Mouse (Mus musculus) embryonic facial prominence, embryonic 11.5 days (tissue): Measurements from ENCODE around the gene Gm36864. TPM values are rescaled to one million over a fixed set of nuclear protein-coding genes. Genes with fewer than 3 reads are reported as not detected.
"Not testable (repeated sequence)": the region's sequence is repeated elsewhere in the genome, so short reads cannot be mapped to it uniquely, and the experiment has no call there.

Source experiments
- ATAC-seq: fragments of 200-750 bp; cut with Nextera tagmentation; replicated peaks from 2 replicates; pipeline ENCODE4 v1.8.0; 2017; ENCODE audit warnings: low read depth; ENCODE audit not compliant: insufficient number of reproducible peaks, low FRiP score, low TSS enrichment
- DNase-seq: peaks from one replicate; pipeline ENCODE4 v3.0.0-alpha.2; 2015; ENCODE audit warnings: low spot score
- H3K27ac ChIP-seq: fragments of 300-500 bp; sonication (generic); replicated peaks from 2 replicates; pipeline ENCODE4 v1.5.1; 2014; ENCODE audit warnings: mild to moderate bottlenecking, low read depth, low read length, control low read depth
- H3K27me3 ChIP-seq: fragments of 300-500 bp; sonication (generic); 2 replicates; pipeline ENCODE4 v1.6.1; 2014; ENCODE audit warnings: mild to moderate bottlenecking, low read length, moderate library complexity, mixed read lengths; ENCODE audit not compliant: control insufficient read depth, insufficient read depth
- H3K36me3 ChIP-seq: fragments of 300-500 bp; sonication (generic); replicated peaks from 2 replicates; pipeline ENCODE4 v1.6.1; 2014; ENCODE audit warnings: low read depth, mild to moderate bottlenecking, low read length, moderate library complexity, mixed read lengths; ENCODE audit not compliant: control insufficient read depth, insufficient read depth
- H3K4me1 ChIP-seq: fragments of 300-500 bp; sonication (generic); 2 replicates; pipeline ENCODE4 v1.6.1; 2014; ENCODE audit warnings: low read length, mixed read lengths; ENCODE audit not compliant: control insufficient read depth, insufficient read depth
- H3K4me2 ChIP-seq: fragments of 300-500 bp; sonication (generic); 2 replicates; pipeline ENCODE4 v1.6.1; 2014; ENCODE audit warnings: low read depth, mild to moderate bottlenecking, control low read depth, low read length, moderate library complexity
- H3K4me3 ChIP-seq: fragments of 300-500 bp; sonication (generic); 2 replicates; pipeline ENCODE4 v1.5.1; 2014; ENCODE audit warnings: low read depth, low read length, control low read depth
- H3K9ac ChIP-seq: fragments of 300-500 bp; sonication (generic); replicated peaks from 2 replicates; pipeline ENCODE4 v1.6.1; 2014; ENCODE audit warnings: mild to moderate bottlenecking, control low read depth, low read length
- H3K9me3 ChIP-seq: fragments of 300-500 bp; sonication (generic); replicated peaks from 2 replicates; pipeline ENCODE4 v1.6.1; 2016; ENCODE audit warnings: mild to moderate bottlenecking, low read length, inconsistent platforms, mixed read lengths; ENCODE audit not compliant: control insufficient read depth
- WGBS: fragments of 180-500 bp; shearing (Covaris S2); extraction: QIAGEN DNeasy Blood & Tissue Kit; methylation state at CpG from one replicate; pipeline ENCODE4 v1.1.7; 2014; 5-methylcytosine and 5-hydroxymethylcytosine counted together
- polyA plus RNA-seq: library from polyadenylated mRNA; unstranded; fragments of >200 nt; fragmentation: Nextera tagmentation; extraction: Ambion mirVana; gene quantifications from 2 replicates; pipeline ENCODE4 v1.2.1, GENCODE M21; 2014

The Gm36864 gene
- polyA plus RNA-seq, 1 experiment from 2014 or later, result not detected

DNA sequence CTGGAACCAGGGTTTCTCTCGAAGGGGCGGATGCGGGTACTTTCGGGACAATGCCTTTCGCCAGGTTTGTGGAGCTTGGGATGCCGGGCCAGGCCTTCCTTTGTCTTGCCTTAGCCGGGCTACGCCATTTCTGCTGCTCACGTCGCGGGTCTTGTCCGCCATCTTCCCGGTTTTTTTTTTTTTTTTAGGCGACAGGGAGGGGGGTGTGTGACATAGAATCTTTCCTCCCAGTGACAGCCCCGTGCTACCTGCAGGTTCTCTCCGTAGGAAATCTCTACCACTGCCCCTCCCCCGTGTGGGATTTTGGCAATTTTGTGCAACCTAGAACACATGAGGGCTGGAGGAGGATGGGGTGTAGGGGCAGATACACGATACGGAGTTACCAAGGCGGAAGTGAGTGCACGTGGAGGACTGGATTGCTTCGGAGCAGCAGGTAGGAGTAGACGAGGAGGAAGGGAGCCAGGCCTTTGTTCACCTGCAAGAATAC is 11.1 kb downstream of the Gm36864 start:
- ATAC-seq, result peak; percentile 26
- Histone ChIP-seq H3K4me2 (peak overlapping the region; percentile 54), H3K36me3 (peaks cover 9% of the 10 kb centered on the region), H3K27ac (peak overlapping the region; percentile 84), H3K9ac (peak overlapping the region; percentile 92), H3K4me3 (peak overlapping the region; percentile 95), H3K27me3 (no peaks in the 10 kb centered on the region), H3K4me1 (no peaks in the 10 kb centered on the region), H3K9me3 (no peaks in the 10 kb centered on the region)
- WGBS, result under 1% methylated on average over 23 of the region's 23 CpGs
- peak; percentile 63 for DNase-seq

DNA sequence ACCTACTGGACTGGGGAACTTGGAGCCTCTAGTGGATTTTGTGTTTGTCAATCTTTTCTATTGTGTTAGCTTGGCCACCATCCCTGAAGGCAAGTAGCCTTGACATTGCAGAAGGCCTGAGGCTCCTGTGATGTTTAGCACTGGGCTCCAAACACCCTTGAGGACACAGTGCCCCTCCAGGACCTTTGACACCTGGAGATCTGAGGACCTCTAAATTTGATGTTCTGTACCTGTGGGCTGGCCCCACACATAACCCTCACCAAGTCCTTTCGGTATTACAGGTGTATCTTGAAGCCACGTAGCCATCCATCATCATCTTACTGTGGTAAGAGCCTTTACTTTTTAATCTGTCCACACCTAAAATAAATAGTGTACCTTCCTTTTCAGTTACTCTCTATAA is 12.0 kb downstream of the Gm36864 start:
- H3K36me3 ChIP-seq, result peaks cover 9% of the 10 kb centered on the region
- no peak overlapping the region for H3K27ac ChIP-seq
- ATAC-seq (no peak), DNase-seq (no peak)
- no peaks in the 10 kb centered on the region for H3K9me3 ChIP-seq
- peak overlapping the region; percentile 95 for H3K4me3 ChIP-seq
- no peaks in the 10 kb centered on the region for H3K27me3 ChIP-seq
- H3K9ac ChIP-seq, result no peak overlapping the region
- WGBS, result 91% methylated on average over 2 of the region's 2 CpGs
- H3K4me2 ChIP-seq, result peak overlapping the region; percentile 54
- H3K4me1 ChIP-seq, result no peaks in the 10 kb centered on the region

DNA sequence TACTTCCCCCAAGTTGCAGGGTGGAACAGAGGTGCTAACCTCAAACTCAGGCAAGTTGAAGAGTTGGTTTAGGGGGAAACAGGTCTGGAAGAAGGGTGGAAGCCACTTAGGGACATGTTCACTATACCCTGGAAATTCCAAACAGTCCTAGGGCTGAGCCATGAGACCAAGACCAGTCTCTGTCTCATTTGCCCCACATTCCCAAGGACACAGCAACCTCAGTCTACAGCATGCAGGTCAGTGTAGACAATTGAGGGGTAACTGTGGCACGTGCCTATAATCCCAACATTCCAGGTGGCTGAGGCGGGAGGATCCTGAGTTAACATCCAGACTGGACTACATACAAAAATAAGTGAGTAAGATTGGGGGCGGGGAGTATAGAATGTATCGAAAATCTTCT is 13.3 kb downstream of the Gm36864 start:
- DNase-seq, result no peak
- H3K9ac ChIP-seq, result no peak overlapping the region
- no peak overlapping the region for H3K27ac ChIP-seq
- H3K9me3 ChIP-seq, result no peaks in the 10 kb centered on the region
- no peak for ATAC-seq
- H3K4me3 ChIP-seq, result no peak overlapping the region
- 93% methylated on average over 4 of the region's 4 CpGs for WGBS
- H3K36me3 ChIP-seq, result peaks cover 9% of the 10 kb centered on the region
- no peaks in the 10 kb centered on the region for H3K27me3 ChIP-seq
- no peaks in the 10 kb centered on the region for H3K4me1 ChIP-seq
- no peak overlapping the region for H3K4me2 ChIP-seq

DNA sequence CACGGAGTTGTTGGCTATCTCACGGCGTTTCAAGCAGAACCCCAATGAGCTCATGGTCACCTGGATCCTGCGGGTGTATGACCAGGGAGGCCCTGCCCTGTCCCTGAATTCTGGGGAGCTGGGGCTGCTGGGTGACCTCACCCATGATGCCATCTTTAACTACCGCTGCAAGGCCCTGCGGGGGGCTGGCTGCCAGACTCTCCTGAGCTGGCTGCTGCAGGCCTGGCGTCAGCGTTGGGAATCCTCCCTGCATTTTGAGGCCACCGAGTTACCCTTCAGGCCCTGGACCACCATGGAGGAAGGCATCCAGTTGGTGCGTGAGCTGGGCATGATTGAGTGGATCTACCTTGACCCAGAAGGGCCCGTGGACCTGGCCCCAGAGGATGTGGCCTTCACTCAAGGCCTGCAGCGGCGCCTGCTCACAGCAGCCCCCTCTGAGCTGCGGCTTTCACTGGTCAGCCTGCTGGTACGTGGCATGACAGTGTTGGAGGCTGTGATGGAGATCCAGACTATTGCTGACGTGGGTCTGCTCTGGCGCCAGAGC is 14.8 kb downstream of the Gm36864 start:
- not testable (repeated sequence) for H3K36me3 ChIP-seq, H3K9ac ChIP-seq, H3K27ac ChIP-seq, ATAC-seq, H3K4me3 ChIP-seq, H3K4me1 ChIP-seq, H3K27me3 ChIP-seq, H3K9me3 ChIP-seq, DNase-seq, H3K4me2 ChIP-seq
- WGBS, result 88% methylated on average over 17 of the region's 17 CpGs

DNA sequence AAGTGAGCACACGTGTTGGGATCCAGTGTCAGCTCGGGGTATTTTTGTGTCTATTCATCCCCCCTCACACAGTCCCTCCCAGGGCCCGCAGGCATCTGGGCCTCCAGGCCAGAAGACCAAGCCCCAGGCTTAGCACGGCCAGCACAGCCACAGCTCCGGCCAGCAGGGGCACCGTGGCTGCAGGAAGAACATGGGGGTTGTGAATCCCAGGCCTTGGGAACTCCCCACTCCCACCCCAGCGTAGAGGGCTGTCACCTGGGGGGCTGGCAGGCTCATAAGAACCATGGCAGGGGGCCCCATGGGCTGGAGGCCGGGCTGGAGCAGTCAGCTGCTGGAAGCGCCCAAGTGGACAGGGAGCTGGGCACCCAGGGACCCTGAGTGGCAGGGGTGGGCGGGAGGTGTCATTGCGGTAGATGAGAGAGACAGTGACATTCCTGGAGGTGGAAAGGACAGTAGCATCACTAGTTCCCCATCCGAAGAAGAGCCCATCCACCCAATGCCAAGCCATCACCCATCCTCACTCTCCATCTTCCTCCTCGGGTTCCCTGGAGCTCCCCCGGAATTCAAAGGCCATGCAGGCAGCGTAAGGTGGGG is 17.1 kb downstream of the Gm36864 start:
- Histone ChIP-seq H3K4me2 (no peak overlapping the region), H3K4me3 (no peak overlapping the region), H3K27me3 (no peaks in the 10 kb centered on the region), H3K27ac (no peak overlapping the region), H3K4me1 (no peaks in the 10 kb centered on the region), H3K9ac (no peak overlapping the region), H3K9me3 (no peaks in the 10 kb centered on the region), H3K36me3 (peaks cover 9% of the 10 kb centered on the region)
- DNase-seq (no peak), ATAC-seq (no peak)
- 69% methylated on average over 15 of the region's 15 CpGs for WGBS

DNA sequence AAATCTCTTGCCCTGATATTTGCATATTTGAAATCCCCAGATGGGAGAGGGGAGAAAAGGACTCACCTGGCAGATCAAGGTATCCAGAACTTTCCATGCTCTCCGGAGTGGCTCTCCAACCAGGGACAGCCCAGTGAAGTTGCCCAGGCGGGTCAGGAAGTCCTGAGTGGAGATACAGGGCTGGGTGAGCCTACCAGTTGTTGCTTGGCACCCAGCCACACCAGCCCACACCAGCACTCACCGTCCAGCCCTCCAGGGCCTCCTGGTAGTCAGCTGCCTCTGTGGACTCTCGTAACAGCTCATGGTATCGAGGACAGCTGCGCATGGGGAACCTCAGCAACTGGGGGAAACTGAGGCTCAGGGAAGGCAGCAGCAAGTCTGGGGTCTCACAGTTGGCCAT is 19.0 kb downstream of the Gm36864 start:
- no peak overlapping the region; the same call in 1 of the 2 replicates for H3K9ac ChIP-seq
- DNase-seq (no peak), ATAC-seq (no peak)
- H3K9me3 ChIP-seq, result no peaks in the 10 kb centered on the region
- H3K36me3 ChIP-seq, result peaks cover 5% of the 10 kb centered on the region
- no peaks in the 10 kb centered on the region for H3K27me3 ChIP-seq
- H3K27ac ChIP-seq, result no peak overlapping the region
- no peak overlapping the region for H3K4me3 ChIP-seq
- no peaks in the 10 kb centered on the region for H3K4me1 ChIP-seq
- WGBS, result 87% methylated on average over 6 of the region's 6 CpGs
- no peak overlapping the region for H3K4me2 ChIP-seq

DNA sequence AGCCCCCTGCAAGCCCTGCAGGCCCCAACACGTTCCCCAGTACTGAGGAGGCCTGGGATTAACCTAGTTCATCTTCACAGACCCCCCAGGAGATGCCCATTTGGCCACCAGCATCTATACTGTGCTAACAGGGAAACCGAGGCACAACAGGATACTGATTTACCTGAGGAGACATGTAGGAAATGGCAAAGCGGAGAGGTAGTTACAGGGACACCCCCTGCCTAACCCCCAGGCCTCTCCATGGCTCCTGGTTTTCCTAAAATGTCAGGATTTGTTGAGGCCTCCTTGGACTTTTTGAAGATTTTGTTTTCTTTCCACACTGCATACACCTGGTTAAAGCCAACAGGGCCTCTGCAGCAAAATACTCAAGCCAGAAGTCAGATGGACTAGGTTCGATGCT is 21.3 kb downstream of the Gm36864 start, which contains the start of gene Acp4:
Gene Acp4, minus strand, starts transcription at position 101 of the 400 bp plus-strand sequence.
- DNase-seq (no peak), ATAC-seq (no peak)
- 0 out of 2 replicates have a peak, but pooled peaks cover 2% of the 10 kb centered on the region for H3K27me3 ChIP-seq
- no peaks in the 10 kb centered on the region for H3K9me3 ChIP-seq
- 69% methylated on average over 4 of the region's 4 CpGs for WGBS
- H3K27ac ChIP-seq, result no peak within 1 kb of the TSS
- H3K9ac ChIP-seq, result no peak within 1 kb of the TSS
- no peak within 1 kb of the TSS for H3K4me2 ChIP-seq
- H3K4me3 ChIP-seq, result no peak within 1 kb of the TSS
- H3K36me3 ChIP-seq, result no peaks in the 10 kb centered on the region
- no peaks in the 10 kb centered on the region for H3K4me1 ChIP-seq

DNA sequence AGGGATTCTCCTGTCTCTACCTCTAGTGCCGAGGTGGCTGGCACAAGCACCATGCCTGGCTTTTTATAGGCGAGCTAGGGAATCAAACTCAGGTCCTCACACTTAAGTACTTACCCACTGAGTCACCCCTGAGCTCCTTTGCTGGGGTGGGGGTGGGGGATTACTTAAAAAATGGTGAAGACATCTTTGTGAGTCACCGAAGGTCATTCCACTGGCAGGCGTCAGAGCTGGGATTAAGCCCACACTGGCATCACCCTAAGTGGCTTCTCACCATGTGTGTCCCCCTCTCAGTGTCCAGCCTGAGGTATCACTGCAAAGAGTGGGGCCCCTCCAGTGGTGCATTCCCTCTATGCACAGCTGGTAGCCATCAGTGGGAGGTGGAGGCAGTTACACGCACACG is 24.4 kb downstream of the Gm36864 start:
- DNase-seq (no peak), ATAC-seq (no peak)
- no peaks in the 10 kb centered on the region for H3K9me3 ChIP-seq
- 71% methylated on average over 6 of the region's 6 CpGs for WGBS
- no peak overlapping the region for H3K27ac ChIP-seq
- H3K36me3 ChIP-seq, result no peaks in the 10 kb centered on the region
- H3K4me3 ChIP-seq, result no peak overlapping the region
- no peak overlapping the region for H3K4me2 ChIP-seq
- H3K27me3 ChIP-seq, result peaks cover 8% of the 10 kb centered on the region; the same call in 1 of the 2 replicates
- no peaks in the 10 kb centered on the region for H3K4me1 ChIP-seq
- no peak overlapping the region for H3K9ac ChIP-seq
